Mouse (Mus musculus): ENCODE measurements around the gene Gltpd2. TPM values are rescaled to one million over a fixed set of nuclear protein-coding genes. Genes with fewer than 3 reads are reported as not detected.
"Not testable (repeated sequence)": the region's sequence is repeated elsewhere in the genome, so short reads cannot be mapped to it uniquely, and the experiment has no call there.

Gltpd2 gene
- 0.43 and 0.44 TPM in 2 replicates for polyA plus RNA-seq (2016; fragmentation: Nextera tagmentation; extraction: Ambion mirVana)

DNA sequence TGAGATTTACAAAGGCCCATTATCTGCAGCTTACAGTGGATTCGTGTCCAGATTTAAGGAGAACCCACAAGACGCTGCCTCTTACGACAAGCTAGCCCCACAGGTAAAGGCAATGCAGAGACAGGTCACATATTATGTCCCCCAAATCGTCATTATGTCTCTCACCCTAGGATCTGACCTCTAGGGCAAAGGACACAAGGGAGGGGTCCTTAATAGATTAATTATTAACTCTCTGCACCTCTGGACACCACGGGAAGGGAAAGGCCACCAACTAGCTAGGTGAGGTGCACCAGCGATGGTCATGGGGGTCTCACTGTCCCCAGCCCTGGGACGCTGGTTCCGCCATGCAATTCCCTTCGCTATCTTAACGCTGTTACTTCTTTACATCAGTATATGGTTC lies at the start of gene Gltpd2:
Gltpd2 (plus strand) TSS at position 274 of the 400 bp plus-strand sequence.
- Histone ChIP-seq H3K4me1 (peaks cover 19% of the 10 kb centered on the region), H3K27ac (replicated peaks) (peak within 1 kb of the TSS; percentile 79), H3K27me3 (replicated peaks; ENCODE audit: low read depth, poor library complexity, severe bottlenecking) (peaks cover 29% of the 10 kb centered on the region), H3K36me3 (replicated peaks) (no peaks in the 10 kb centered on the region), H3K9me3 (no peaks in the 10 kb centered on the region), H3K4me3 (peak within 1 kb of the TSS; percentile 48)
- no peak for DNase-seq (ENCODE audit: low spot score)
- WGBS = 77% methylated on average over 10 of the region's 10 CpGs

DNA sequence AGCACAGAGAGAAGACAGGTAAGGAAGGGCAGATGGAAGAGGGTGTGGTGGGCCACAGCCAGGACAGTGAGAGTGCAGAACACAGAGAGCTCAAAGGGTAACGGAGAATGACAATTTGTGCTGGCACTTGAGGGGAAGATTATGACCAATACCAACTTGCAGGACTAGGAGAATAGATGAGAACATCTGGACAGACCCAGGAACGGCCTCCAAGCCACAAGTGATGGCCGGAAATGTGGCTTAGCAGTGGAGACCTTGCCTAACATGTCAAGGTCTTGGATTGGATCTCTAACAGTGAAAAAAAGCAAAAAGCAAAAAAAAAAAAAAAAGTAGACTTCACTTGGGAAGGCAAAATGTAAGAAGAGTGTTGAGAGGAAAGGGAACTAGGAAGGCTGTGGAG lies 49.2 kb upstream of the Gltpd2 start:
- Histone ChIP-seq H3K36me3 (replicated peaks) (no peaks in the 10 kb centered on the region), H3K4me3 (no peak overlapping the region), H3K27me3 (replicated peaks; ENCODE audit: low read depth, poor library complexity, severe bottlenecking) (peaks cover 34% of the 10 kb centered on the region), H3K27ac (replicated peaks) (no peak overlapping the region), H3K4me1 (peaks cover 13% of the 10 kb centered on the region), H3K9me3 (no peaks in the 10 kb centered on the region)
- 89% methylated on average over 3 of the region's 3 CpGs for WGBS
- no peak for DNase-seq (ENCODE audit: low spot score)

DNA sequence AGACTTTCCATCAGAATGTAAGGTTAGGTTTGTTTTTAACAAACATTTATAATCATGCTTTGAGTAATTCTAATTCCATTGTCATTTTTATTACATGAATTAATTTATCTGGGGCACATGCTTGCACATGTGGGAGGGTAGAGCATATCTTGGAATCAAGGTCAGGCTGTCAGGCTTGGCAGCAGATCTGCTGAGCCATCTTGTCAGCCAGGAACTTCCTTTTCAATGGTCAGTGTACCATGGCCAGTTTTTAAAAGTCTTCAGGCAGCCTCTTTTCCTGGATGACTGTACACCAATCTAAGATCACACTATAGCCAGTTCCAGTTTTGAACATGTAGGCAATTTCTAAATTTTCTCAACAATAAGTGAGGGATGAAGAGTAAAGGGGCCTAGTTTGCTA lies 46.3 kb upstream of the Gltpd2 start:
- Histone ChIP-seq H3K36me3 (replicated peaks) (no peaks in the 10 kb centered on the region), H3K4me3 (no peak overlapping the region), H3K27me3 (replicated peaks; ENCODE audit: low read depth, poor library complexity, severe bottlenecking) (peaks cover 4% of the 10 kb centered on the region; the same call in 1 of the 2 replicates), H3K4me1 (no peaks in the 10 kb centered on the region), H3K9me3 (no peaks in the 10 kb centered on the region), H3K27ac (replicated peaks) (no peak overlapping the region)
- DNase-seq (ENCODE audit: low spot score) = no peak

DNA sequence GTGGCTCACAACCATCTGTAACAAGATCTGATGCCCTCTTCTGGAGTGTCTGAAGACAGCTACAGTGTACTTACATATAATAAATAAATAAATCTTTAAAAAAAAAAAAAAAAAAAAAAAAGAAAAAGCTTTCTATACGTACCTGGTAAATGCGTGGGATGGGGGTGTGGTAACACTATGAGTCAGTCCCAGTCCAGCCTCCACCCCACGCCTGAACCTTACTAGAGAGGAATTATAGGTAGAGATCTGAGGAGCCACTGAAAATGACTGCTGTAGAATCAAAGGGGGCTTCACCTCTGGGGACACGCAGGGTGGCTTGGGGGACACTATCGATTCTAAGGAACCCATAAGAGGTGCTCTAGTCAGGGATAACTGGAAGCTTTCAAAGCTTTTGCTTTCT lies 45.7 kb upstream of the Gltpd2 start:
- not testable (repeated sequence) for H3K9me3 ChIP-seq; H3K27me3 ChIP-seq (replicated peaks; ENCODE audit: low read depth, poor library complexity, severe bottlenecking); H3K4me3 ChIP-seq; H3K4me1 ChIP-seq; DNase-seq (ENCODE audit: low spot score); H3K27ac ChIP-seq (replicated peaks); H3K36me3 ChIP-seq (replicated peaks)
- WGBS = 94% methylated on average over 5 of the region's 5 CpGs

DNA sequence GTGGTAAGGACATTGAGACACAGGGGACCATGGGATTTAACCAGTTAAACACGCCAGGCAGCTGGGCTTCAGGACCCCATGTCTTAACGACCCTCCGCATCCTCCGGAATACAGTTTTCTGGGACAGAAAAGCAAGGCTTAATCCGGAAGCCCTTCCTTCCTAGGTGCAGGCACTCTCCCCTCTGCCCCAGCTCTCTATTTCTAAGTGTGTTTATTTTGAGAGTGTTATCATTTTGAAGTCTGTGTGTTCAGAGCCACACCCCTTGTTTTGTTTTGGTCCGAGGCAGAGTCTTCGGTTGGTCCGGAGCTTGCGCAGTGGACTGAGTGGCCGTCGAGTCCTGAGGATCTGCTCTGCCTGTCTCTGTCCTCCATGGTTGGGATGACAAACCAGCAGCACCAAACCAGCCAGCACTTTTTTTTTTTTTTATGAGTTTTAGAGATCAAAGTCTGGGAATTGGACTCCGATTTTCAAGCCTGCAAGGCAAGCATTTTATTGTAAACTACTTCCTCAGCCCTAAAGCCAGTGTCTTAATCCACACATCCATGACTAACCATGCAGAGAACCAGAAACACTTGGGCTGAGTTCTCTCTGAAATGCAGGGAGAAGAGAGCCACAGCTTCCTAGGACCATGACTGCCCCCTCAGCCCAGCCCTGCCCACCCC lies 44.0 kb upstream of the Gltpd2 start:
- H3K36me3 ChIP-seq (replicated peaks) = no peaks in the 10 kb centered on the region
- WGBS = 85% methylated on average over 12 of the region's 12 CpGs
- no peaks in the 10 kb centered on the region for H3K9me3 ChIP-seq
- H3K27ac ChIP-seq (replicated peaks) = no peak overlapping the region
- no peak overlapping the region for H3K4me3 ChIP-seq
- DNase-seq (ENCODE audit: low spot score) = no peak
- H3K4me1 ChIP-seq = no peaks in the 10 kb centered on the region
- no peaks in the 10 kb centered on the region for H3K27me3 ChIP-seq (replicated peaks; ENCODE audit: low read depth, poor library complexity, severe bottlenecking)

DNA sequence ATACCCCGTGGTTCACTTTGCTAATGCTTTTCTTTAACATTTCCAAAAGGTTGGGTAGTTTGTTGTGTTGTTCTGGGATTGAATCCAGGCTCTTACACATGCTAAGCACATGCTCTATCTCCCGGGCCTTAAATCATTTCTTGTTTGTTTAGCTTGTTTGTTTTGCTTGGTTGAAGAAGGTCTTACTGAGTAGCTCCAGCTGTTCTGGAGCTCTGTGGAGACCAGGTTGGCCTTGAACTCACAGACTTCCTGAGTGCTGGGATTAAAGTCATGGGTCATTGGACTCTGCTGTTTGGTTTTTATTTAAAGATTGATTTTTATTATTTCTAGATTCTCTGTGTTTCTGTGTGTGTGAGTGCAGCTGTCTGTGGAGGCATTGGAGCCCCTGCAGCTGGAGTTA lies 33.5 kb upstream of the Gltpd2 start:
- no peaks in the 10 kb centered on the region for H3K27me3 ChIP-seq (replicated peaks; ENCODE audit: low read depth, poor library complexity, severe bottlenecking)
- no peak for DNase-seq (ENCODE audit: low spot score)
- H3K27ac ChIP-seq (replicated peaks) = no peak overlapping the region
- no peaks in the 10 kb centered on the region for H3K4me1 ChIP-seq
- 65% methylated on average over 2 of the region's 2 CpGs for WGBS
- H3K4me3 ChIP-seq = no peak overlapping the region
- no peaks in the 10 kb centered on the region for H3K9me3 ChIP-seq
- no peaks in the 10 kb centered on the region for H3K36me3 ChIP-seq (replicated peaks)

DNA sequence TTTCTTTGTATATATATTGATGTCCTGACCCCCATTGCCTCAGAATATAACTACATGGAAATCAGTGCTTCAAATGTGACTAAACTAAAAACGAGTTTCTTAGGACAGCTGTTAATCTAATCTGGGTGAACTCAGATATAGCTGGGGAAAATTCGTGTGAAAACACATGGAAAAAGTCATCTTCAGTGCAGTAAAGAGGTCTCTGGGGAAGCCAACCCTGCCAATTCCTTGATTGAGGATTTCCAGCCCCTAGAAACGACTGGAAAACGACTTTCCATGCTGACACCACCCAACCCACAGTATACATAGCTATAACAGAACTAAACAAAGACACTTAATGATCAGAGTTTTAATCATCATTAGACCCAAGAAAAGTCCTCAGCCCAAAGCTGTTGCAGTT lies 31.2 kb upstream of the Gltpd2 start:
- no peaks in the 10 kb centered on the region for H3K36me3 ChIP-seq (replicated peaks)
- H3K4me3 ChIP-seq = no peak overlapping the region
- no peaks in the 10 kb centered on the region for H3K4me1 ChIP-seq
- no peak for DNase-seq (ENCODE audit: low spot score)
- H3K9me3 ChIP-seq = no peaks in the 10 kb centered on the region
- WGBS = 56% methylated on average over 4 of the region's 4 CpGs
- no peaks in the 10 kb centered on the region for H3K27me3 ChIP-seq (replicated peaks; ENCODE audit: low read depth, poor library complexity, severe bottlenecking)
- no peak overlapping the region for H3K27ac ChIP-seq (replicated peaks)

DNA sequence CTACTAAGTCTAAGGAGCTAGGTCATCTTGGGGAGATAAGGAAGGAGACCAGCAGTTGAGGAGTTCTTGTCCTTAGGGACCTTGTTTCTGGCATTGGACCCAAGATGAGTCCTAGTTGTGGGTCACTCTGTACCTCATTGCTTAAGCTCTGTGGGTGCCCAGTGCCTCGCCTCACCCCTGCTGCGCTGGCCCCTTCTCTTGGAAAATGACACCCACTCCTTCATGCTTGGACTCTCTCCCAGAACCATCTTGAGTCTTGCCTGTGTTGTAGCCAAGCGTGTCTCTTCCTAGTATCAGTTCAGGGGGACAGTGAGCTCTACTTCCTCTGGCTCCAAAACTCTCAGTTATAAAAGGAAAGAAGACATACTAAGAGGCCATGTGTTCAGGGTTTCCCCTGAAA lies 29.9 kb upstream of the Gltpd2 start:
- H3K9me3 ChIP-seq = no peaks in the 10 kb centered on the region
- no peaks in the 10 kb centered on the region for H3K36me3 ChIP-seq (replicated peaks)
- no peaks in the 10 kb centered on the region for H3K27me3 ChIP-seq (replicated peaks; ENCODE audit: low read depth, poor library complexity, severe bottlenecking)
- H3K4me1 ChIP-seq = no peaks in the 10 kb centered on the region
- H3K4me3 ChIP-seq = no peak overlapping the region
- H3K27ac ChIP-seq (replicated peaks) = no peak overlapping the region
- DNase-seq (ENCODE audit: low spot score) = no peak
- WGBS = 88% methylated on average over 3 of the region's 3 CpGs

DNA sequence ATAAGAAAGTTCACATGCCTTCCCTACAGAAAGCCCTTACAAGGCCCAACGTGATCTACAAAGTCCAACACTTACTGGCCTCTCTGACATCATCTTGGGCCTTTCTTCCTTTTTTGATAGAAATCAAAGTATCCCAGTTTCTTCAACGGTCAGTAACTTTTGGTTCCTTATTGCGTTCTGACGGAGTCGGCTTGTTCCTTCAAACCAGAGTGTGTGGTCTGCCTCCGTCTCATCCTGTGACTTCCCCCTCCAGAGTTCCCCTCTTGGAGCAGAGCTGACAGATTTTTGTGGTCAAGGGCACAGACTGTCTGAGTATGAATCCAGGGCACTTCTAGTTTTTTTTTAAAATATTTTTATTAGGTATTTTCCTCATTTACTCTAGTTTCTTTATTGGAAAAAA lies 29.3 kb upstream of the Gltpd2 start:
- no peaks in the 10 kb centered on the region for H3K9me3 ChIP-seq
- no peaks in the 10 kb centered on the region for H3K36me3 ChIP-seq (replicated peaks)
- 85% methylated on average over 6 of the region's 6 CpGs for WGBS
- no peaks in the 10 kb centered on the region for H3K4me1 ChIP-seq
- no peak for DNase-seq (ENCODE audit: low spot score)
- H3K4me3 ChIP-seq = no peak overlapping the region
- no peaks in the 10 kb centered on the region for H3K27me3 ChIP-seq (replicated peaks; ENCODE audit: low read depth, poor library complexity, severe bottlenecking)
- no peak overlapping the region for H3K27ac ChIP-seq (replicated peaks)

DNA sequence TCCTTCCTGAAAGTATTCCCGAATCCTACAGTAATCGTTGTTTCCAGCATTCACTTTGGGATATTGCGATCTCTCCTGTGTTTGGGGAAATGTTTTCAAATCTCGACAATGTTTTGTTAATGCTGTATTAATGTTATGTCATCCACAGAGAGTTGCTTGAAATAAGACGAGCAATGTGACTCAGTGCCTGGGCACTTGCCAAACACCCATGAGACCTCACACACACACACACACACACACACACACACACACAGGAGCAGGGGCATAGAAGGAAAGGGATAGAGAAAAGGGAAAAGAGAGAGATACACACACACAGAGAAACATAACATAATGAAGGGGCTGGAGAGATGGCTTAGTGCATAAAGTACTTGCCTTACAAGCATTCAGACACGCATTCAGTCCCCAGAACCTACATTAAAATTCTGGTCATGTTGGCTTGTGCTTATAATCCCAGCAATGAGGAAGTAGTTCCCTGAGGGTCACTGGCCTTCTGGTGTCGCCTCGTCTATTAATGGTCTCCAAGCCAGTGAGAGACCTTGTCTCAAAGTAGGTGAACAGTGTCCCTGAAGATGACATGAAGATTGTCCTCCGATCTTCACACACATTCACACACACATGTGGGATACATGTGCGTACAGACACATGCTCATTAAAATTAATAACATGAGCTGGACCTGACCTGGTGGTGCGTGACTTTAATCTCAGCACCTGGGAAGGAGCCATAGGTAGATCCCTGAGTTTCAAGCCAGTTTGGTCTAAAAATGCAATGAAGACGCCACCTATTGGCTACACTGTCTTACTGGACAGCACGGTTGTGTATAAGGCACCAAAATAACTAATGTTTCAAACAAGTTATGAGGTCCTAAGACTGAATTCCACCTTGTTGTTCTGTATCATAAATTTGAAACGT lies 19.2 kb upstream of the Gltpd2 start:
- 77% methylated on average over 14 of the region's 14 CpGs for WGBS
- no peak for DNase-seq (ENCODE audit: low spot score)
- no peak overlapping the region for H3K27ac ChIP-seq (replicated peaks)
- H3K27me3 ChIP-seq (replicated peaks; ENCODE audit: low read depth, poor library complexity, severe bottlenecking) = no peaks in the 10 kb centered on the region
- H3K36me3 ChIP-seq (replicated peaks) = no peaks in the 10 kb centered on the region
- no peaks in the 10 kb centered on the region for H3K9me3 ChIP-seq
- no peaks in the 10 kb centered on the region for H3K4me1 ChIP-seq
- H3K4me3 ChIP-seq = no peak overlapping the region

DNA sequence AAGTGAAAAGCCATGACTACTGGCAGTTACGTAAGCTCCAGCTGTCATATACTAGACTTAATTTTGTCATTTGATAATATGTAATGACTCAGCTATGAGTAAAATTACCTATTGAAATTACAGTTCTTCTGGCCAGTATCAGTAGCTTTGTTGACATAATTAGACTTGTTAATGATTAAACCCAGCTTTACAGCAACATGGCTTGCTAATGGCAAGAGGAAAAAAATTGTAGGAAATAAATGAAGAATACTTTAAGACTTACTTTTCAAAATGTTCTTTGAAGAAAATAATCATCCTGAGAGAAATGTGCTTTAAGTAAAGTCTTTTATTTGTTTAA lies 18.6 kb upstream of the Gltpd2 start:
- DNase-seq (ENCODE audit: low spot score) = no peak
- Histone ChIP-seq H3K27ac (replicated peaks) (no peak overlapping the region), H3K4me1 (no peaks in the 10 kb centered on the region), H3K4me3 (no peak overlapping the region), H3K9me3 (no peaks in the 10 kb centered on the region), H3K36me3 (replicated peaks) (no peaks in the 10 kb centered on the region), H3K27me3 (replicated peaks; ENCODE audit: low read depth, poor library complexity, severe bottlenecking) (no peaks in the 10 kb centered on the region)
- 90% methylated on average over 1 of the region's 1 CpGs for WGBS

DNA sequence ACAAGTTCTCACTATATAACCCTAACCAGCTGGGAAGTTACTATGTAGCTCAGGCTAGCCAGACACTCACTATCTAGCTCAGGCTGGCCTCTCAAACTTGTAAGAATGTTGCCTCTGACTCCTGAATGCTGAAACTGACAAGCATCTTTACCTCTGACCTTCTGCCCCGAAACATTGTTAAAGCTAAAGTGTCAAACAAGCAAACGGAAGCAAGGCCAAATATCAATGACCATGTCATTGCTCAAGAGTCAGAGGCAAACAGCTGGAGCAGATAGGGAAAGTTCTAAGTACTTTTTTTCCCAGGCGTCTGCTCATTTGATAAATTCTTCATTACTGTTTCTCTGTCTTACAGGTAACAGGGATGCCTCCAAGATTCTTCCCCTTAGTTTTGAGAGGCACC lies 17.0 kb upstream of the Gltpd2 start:
- 69% methylated on average over 3 of the region's 3 CpGs for WGBS
- DNase-seq (ENCODE audit: low spot score) = no peak
- H3K36me3 ChIP-seq (replicated peaks) = no peaks in the 10 kb centered on the region
- H3K9me3 ChIP-seq = no peaks in the 10 kb centered on the region
- H3K27me3 ChIP-seq (replicated peaks; ENCODE audit: low read depth, poor library complexity, severe bottlenecking) = no peaks in the 10 kb centered on the region
- no peaks in the 10 kb centered on the region for H3K4me1 ChIP-seq
- no peak overlapping the region for H3K4me3 ChIP-seq
- H3K27ac ChIP-seq (replicated peaks) = no peak overlapping the region

DNA sequence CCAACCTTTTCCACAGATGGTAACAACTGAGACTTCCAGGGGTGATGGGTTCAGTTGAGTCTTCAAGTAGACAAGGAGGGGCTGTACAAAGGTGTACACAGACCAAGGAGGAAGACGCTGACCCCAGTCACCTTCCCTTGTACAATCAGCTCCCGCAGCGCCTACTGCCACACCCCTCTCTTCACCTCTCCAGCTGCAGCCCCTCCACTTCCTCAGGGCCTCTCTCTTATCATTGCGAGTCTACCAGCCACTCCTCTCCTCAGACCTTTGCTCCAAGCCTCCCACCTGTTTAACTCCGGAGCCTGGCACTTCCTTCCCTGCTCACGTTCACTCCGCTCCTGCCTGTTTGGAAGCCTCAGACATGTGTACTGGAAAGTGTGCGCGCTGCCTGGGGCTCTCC lies 14.0 kb upstream of the Gltpd2 start, which contains the start of gene Tm4sf5:
Tm4sf5 (plus strand) TSS at position 275 of the 400 bp plus-strand sequence.
- Histone ChIP-seq H3K36me3 (replicated peaks) (no peaks in the 10 kb centered on the region), H3K9me3 (no peaks in the 10 kb centered on the region), H3K4me1 (peaks cover 7% of the 10 kb centered on the region), H3K27ac (replicated peaks) (no peak within 1 kb of the TSS), H3K4me3 (no peak within 1 kb of the TSS), H3K27me3 (replicated peaks; ENCODE audit: low read depth, poor library complexity, severe bottlenecking) (peaks cover 13% of the 10 kb centered on the region)
- DNase-seq (ENCODE audit: low spot score) = no peak
- 78% methylated on average over 9 of the region's 9 CpGs for WGBS
